Mouse (Mus musculus) MEL (cell line): ENCODE data around the gene Tmprss7. TPM values are rescaled to one million over a fixed set of nuclear protein-coding genes. Genes with fewer than 3 reads are reported as not detected.

Experiments
- DNase-seq: peaks from one replicate; pipeline ENCODE4 v3.0.0; 2011; ENCODE audit warnings: low read depth, low spot score
- H3K27ac ChIP-seq: 2 replicates; pipeline ENCODE4 v1.5.1; 2012; ENCODE audit warnings: low read depth, mild to moderate bottlenecking, control low read depth, low read length, moderate library complexity; ENCODE audit not compliant: control insufficient read depth
- H3K27me3 ChIP-seq, 2 experiments: fragments of 150-350 bp in 1 of 2; sonication (generic) in 1 of 2; 2 replicates each; pipeline ENCODE4 v1.6.1; 2012; ENCODE audit warnings: low read length in 2 of 2, mild to moderate bottlenecking in 2 of 2, improper control_type of control experiment in 1 of 2, moderate library complexity in 1 of 2; ENCODE audit not compliant: insufficient read depth in 2 of 2, control insufficient read depth in 1 of 2
- H3K36me3 ChIP-seq, 2 experiments: 2 replicates each; pipeline ENCODE4 v1.6.1; 2012 to 2014; ENCODE audit warnings: low read length in 2 of 2, improper control_type of control experiment in 1 of 2, inconsistent platforms in 1 of 2, mild to moderate bottlenecking in 1 of 2; ENCODE audit not compliant: insufficient read depth in 2 of 2, control insufficient read depth in 1 of 2
- H3K4me1 ChIP-seq, 2 experiments: fragments of 150-350 bp in 1 of 2; sonication (generic) in 1 of 2; 2 replicates each; pipeline ENCODE4 v1.6.1; 2012; ENCODE audit warnings: low read length in 2 of 2, improper control_type of control experiment in 1 of 2, mild to moderate bottlenecking in 1 of 2; ENCODE audit not compliant: insufficient read depth in 2 of 2, control insufficient read depth in 1 of 2
- H3K4me3 ChIP-seq, 2 experiments: fragments of 150-350 bp in 1 of 2; sonication (generic) in 1 of 2; 2 replicates each; pipeline ENCODE4 v1.5.1; 2012; ENCODE audit warnings: low read depth in 2 of 2, low read length in 2 of 2, mild to moderate bottlenecking in 2 of 2, moderate library complexity in 2 of 2, control low read depth in 1 of 2, improper control_type of control experiment in 1 of 2; ENCODE audit not compliant: control insufficient read depth in 1 of 2, insufficient read depth in 1 of 2
- H3K79me2 ChIP-seq: 2 replicates; pipeline ENCODE4 v1.6.1; 2012; ENCODE audit warnings: mild to moderate bottlenecking, low read length, moderate library complexity; ENCODE audit not compliant: control insufficient read depth, poor library complexity, insufficient read depth
- H3K9ac ChIP-seq: 2 replicates; pipeline ENCODE4 v1.6.1; 2012; ENCODE audit warnings: low read depth, mild to moderate bottlenecking, control low read depth, low read length, moderate library complexity; ENCODE audit not compliant: control insufficient read depth, poor library complexity, severe bottlenecking
- H3K9me3 ChIP-seq: fragments of 150-350 bp; sonication (generic); replicated peaks from 2 replicates; pipeline ENCODE4 v1.6.1; 2012; ENCODE audit warnings: mild to moderate bottlenecking, low read length, improper control_type of control experiment, moderate library complexity; ENCODE audit not compliant: insufficient read depth
- BHLHE40 ChIP-seq: IDR thresholded peaks from 2 replicates; pipeline ENCODE4 v1.6.1; 2012; ENCODE audit warnings: low read depth, mild to moderate bottlenecking, inconsistent platforms, low read length, improper control_type of control experiment, borderline replicate concordance
- CHD1 ChIP-seq: IDR thresholded peaks from 2 replicates; pipeline ENCODE4 v1.6.1; 2012; ENCODE audit warnings: low read depth, mild to moderate bottlenecking, inconsistent platforms, low read length, improper control_type of control experiment
- EP300 ChIP-seq, 2 experiments: IDR thresholded peaks; 2 replicates each; pipeline ENCODE4 v1.6.1; 2011; ENCODE audit warnings: improper control_type of control experiment in 2 of 2, low read length in 2 of 2, low read depth in 1 of 2, mild to moderate bottlenecking in 1 of 2
- ETS1 ChIP-seq: IDR thresholded peaks from 2 replicates; pipeline ENCODE4 v1.6.1; 2012; ENCODE audit warnings: low read depth, mild to moderate bottlenecking, inconsistent platforms, low read length, improper control_type of control experiment, moderate library complexity
- GATA1 ChIP-seq: IDR thresholded peaks from 2 replicates; pipeline ENCODE4 v1.6.1; 2011; ENCODE audit warnings: low read depth, low read length, improper control_type of control experiment
- MAFK ChIP-seq: IDR thresholded peaks from 2 replicates; pipeline ENCODE4 v1.6.1; 2011; ENCODE audit warnings: low read depth, mild to moderate bottlenecking, low read length, improper control_type of control experiment, borderline replicate concordance
- MAX ChIP-seq: IDR thresholded peaks from 2 replicates; pipeline ENCODE4 v1.6.1; 2011; ENCODE audit warnings: low read length, improper control_type of control experiment
- MAZ ChIP-seq: IDR thresholded peaks from 2 replicates; pipeline ENCODE4 v1.6.1; 2012; ENCODE audit warnings: low read depth, mild to moderate bottlenecking, inconsistent platforms, low read length, improper control_type of control experiment
- MEF2A ChIP-seq: IDR thresholded peaks from 2 replicates; pipeline ENCODE4 v1.6.1; 2014; ENCODE audit warnings: low read depth, mild to moderate bottlenecking, inconsistent platforms, low read length, improper control_type of control experiment; ENCODE audit not compliant: poor library complexity, insufficient replicate concordance, severe bottlenecking; ENCODE audit errors: extremely low read depth
- MYB ChIP-seq: IDR thresholded peaks from 2 replicates; pipeline ENCODE4 v1.6.1; 2011; ENCODE audit warnings: mild to moderate bottlenecking, low read depth, low read length, improper control_type of control experiment
- NELFE ChIP-seq: IDR thresholded peaks from 2 replicates; pipeline ENCODE4 v1.6.1; 2011; ENCODE audit warnings: low read depth, low read length, improper control_type of control experiment
- POLR2AphosphoS2 ChIP-seq: IDR thresholded peaks from 2 replicates; pipeline ENCODE4 v1.6.1; 2011; ENCODE audit warnings: low read length, improper control_type of control experiment
- RCOR1 ChIP-seq: IDR thresholded peaks from 2 replicates; pipeline ENCODE4 v1.6.1; 2012; ENCODE audit warnings: low read depth, mild to moderate bottlenecking, inconsistent platforms, low read length, improper control_type of control experiment
- TAL1 ChIP-seq: IDR thresholded peaks from 2 replicates; pipeline ENCODE4 v1.6.1; 2012; ENCODE audit warnings: mild to moderate bottlenecking, inconsistent platforms, low read length, moderate library complexity, mixed read lengths
- TCF12 ChIP-seq: IDR thresholded peaks from 2 replicates; pipeline ENCODE4 v1.6.1; 2014; ENCODE audit warnings: low read depth, mild to moderate bottlenecking, inconsistent platforms, low read length, improper control_type of control experiment, moderate library complexity
- UBTF ChIP-seq: IDR thresholded peaks from 2 replicates; pipeline ENCODE4 v1.6.1; 2012; ENCODE audit warnings: low read depth, mild to moderate bottlenecking, inconsistent platforms, low read length, improper control_type of control experiment, moderate library complexity, borderline replicate concordance; ENCODE audit not compliant: insufficient read depth
- ZKSCAN1 ChIP-seq: IDR thresholded peaks from 2 replicates; pipeline ENCODE4 v1.6.1; 2012; ENCODE audit warnings: low read depth, mild to moderate bottlenecking, inconsistent platforms, low read length, improper control_type of control experiment, moderate library complexity
- ZMIZ1 ChIP-seq: IDR thresholded peaks from 2 replicates; pipeline ENCODE4 v1.6.1; 2012; ENCODE audit warnings: low read depth, mild to moderate bottlenecking, inconsistent platforms, low read length, improper control_type of control experiment, moderate library complexity
- ZNF384 ChIP-seq: IDR thresholded peaks from 2 replicates; pipeline ENCODE4 v1.6.1; 2012; ENCODE audit warnings: low read depth, mild to moderate bottlenecking, inconsistent platforms, low read length, improper control_type of control experiment
- polyA plus RNA-seq, 2 experiments: library from polyadenylated mRNA; stranded (reverse) in 1 of 2; unstranded in 1 of 2; fragments of >175 nt in 1 of 2; fragments of >200 nt in 1 of 2; gene quantifications; 2 replicates each; pipeline versions ENCODE4 v1.2.1 to v1.2.4; 2012; ENCODE audit warnings: low replicate concordance in 2 of 2, low read depth in 1 of 2; ENCODE audit not compliant: insufficient read length in 2 of 2, insufficient read depth in 1 of 2, missing spikeins in 1 of 2
- total RNA-seq: library from RNA; depleted of rRNA; stranded (reverse); fragments of 300-350 nt; gene quantifications from 2 replicates; pipeline ENCODE4 v1.2.3, GENCODE M21; 2012

Gene Tmprss7
- total and polyA plus RNA-seq, 3 experiments: 0.04 TPM; not detected in 1

DNA sequence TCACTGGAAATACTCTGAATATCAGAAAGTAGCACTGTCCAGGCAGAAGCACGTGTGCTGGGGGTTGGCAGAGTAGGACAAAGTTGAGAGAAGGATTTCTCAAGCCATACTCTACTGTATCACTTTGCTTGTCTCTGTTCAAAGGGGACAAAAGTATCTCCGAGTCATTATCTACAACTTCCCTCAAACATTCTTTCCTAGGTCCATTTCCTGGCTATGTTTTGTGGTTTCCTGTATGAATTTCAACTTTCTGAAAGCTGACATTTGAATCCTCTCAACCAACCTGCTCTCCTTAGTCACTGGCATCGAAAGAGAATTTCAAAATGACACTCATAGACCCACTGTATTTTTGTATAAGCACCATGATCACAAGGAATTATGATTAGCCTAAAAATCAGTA lies 25.3 kb downstream of the Tmprss7 start:
- Histone ChIP-seq H3K27me3 (no peaks in the 10 kb centered on the region), H3K9me3 (no peaks in the 10 kb centered on the region), H3K36me3 (peaks cover 0 to 14% of the 10 kb centered on the region in 2 experiments; a peak in 2 of 4 replicates), H3K79me2 (no peaks in the 10 kb centered on the region), H3K4me1 (peaks cover 5 to 10% of the 10 kb centered on the region in 2 experiments), H3K4me3 (no peak overlapping the region), H3K27ac (peak overlapping the region; percentile 41; the same call in 1 of the 2 replicates), H3K9ac (no peak overlapping the region)
- TF ChIP-seq MAZ: no peak
- peak; percentile 50; the same call in 1 of the 2 replicates for TF ChIP-seq MAX
- peak; percentile 56 to 57; a peak in 3 of 4 replicates for TF ChIP-seq EP300 (IDR thresholded peaks at IDR 0.05; ENCODE audit: low read depth in 1 of 2, low read length in 2 of 2)
- 0 out of 2 replicates have a peak, but pooled peaks have one; percentile 10 for TF ChIP-seq BHLHE40
- TF ChIP-seq ZKSCAN1: no peak
- TF ChIP-seq NELFE: no peak; the same call in 1 of the 2 replicates
- peak; percentile 37; the same call in 1 of the 2 replicates for TF ChIP-seq ETS1
- no peak for TF ChIP-seq ZMIZ1
- no peak for TF ChIP-seq POLR2AphosphoS2
- no peak for TF ChIP-seq UBTF
- no peak for TF ChIP-seq RCOR1
- TF ChIP-seq CHD1: no peak
- DNase-seq: peak; percentile 38

DNA sequence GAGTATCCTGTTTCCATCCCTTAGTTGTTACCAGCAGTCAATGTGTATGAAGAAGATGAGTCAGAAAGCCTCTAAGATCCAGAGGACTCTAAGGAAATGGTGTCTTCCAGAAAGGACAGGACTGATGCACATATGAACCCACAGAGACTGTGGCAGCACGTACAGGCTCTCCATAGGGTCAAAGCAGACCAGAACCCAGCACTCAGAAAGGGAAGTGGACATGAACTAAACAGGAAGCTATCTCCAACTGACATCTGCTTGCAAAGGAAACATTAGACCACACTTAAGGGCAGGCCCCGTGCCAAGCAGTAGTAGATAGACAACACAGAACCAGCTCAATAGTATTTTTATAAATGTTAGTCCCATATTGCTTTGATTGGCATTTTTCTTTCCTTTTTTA lies 27.3 kb downstream of the Tmprss7 start:
- Histone ChIP-seq H3K4me3 (no peak overlapping the region), H3K9ac (no peak overlapping the region), H3K36me3 (peaks cover 0 to 23% of the 10 kb centered on the region in 2 experiments; a peak in 2 of 4 replicates), H3K9me3 (no peaks in the 10 kb centered on the region), H3K27ac (peak overlapping the region; percentile 41), H3K79me2 (no peaks in the 10 kb centered on the region), H3K27me3 (no peaks in the 10 kb centered on the region), H3K4me1 (peaks cover 5 to 17% of the 10 kb centered on the region in 2 experiments)
- peak; percentile 9; the same call in 1 of the 2 replicates for TF ChIP-seq MYB
- TF ChIP-seq MEF2A: no peak
- TF ChIP-seq NELFE: no peak
- TF ChIP-seq TAL1: peak; percentile 79
- TF ChIP-seq GATA1: peak; percentile 77
- peak; percentile 28; the same call in 1 of the 2 replicates for TF ChIP-seq RCOR1
- peak; percentile 75 for TF ChIP-seq TCF12
- peak; percentile 83 to 93 for TF ChIP-seq EP300 (IDR thresholded peaks at IDR 0.05; ENCODE audit: low read depth in 1 of 2, low read length in 2 of 2)
- TF ChIP-seq ZNF384: no peak
- no peak for TF ChIP-seq MAFK
- DNase-seq: peak; percentile 86
